Mouse (Mus musculus) CD4-positive, CD25-positive, alpha-beta regulatory T cell, adult 9 weeks (primary cell): ENCODE measurements around the gene Olfr1. TPM values are rescaled to one million over a fixed set of nuclear protein-coding genes. Genes with fewer than 3 reads are reported as not detected.

Experiments used
- polyA plus RNA-seq: library from polyadenylated mRNA; unstranded; fragments of 100-300 nt; shearing (Covaris generic); gene quantifications from one replicate; pipeline ENCODE4 v1.2.1, GENCODE M21; 2017

Olfr1 gene
- not detected for polyA plus RNA-seq

GRCm38 (mm10) chr11:73399514-73399913 is at the start of gene Olfr1:
Gene Olfr1 (minus strand): TSS chr11:73399614.

GRCm38 (mm10) chr11:73428377-73428776 is 29.0 kb upstream of the Olfr1 start, which contains the start of gene Olfr378:
Gene Olfr378 (minus strand): TSS chr11:73428477.

GRCm38 (mm10) chr11:73370946-73371345 is 28.5 kb downstream of the Olfr1 start, which contains the start of gene Olfr376:
Gene Olfr376 (plus strand): TSS chr11:73371246.

GRCm38 (mm10) chr11:73350483-73350882 is 48.9 kb downstream of the Olfr1 start, which contains the start of gene Olfr20:
Gene Olfr20 (plus strand): TSS chr11:73350783.

Other genes starting within 250 kb of the Olfr1 start
- not detected for gene P2rx5, start 239.2 kb downstream of the Olfr1 start, polyA plus RNA-seq
- 38.2 TPM for gene Emc6, start 222.6 kb downstream of the Olfr1 start, polyA plus RNA-seq
- gene Tax1bp3, start 222.5 kb downstream of the Olfr1 start, polyA plus RNA-seq: 33.1 TPM
- 17.8 TPM for gene Ctns, start 200.6 kb downstream of the Olfr1 start, polyA plus RNA-seq
- gene Shpk, start 200.2 kb downstream of the Olfr1 start, polyA plus RNA-seq: 11.7 TPM
- not detected for gene Trpv1, start 165.3 kb downstream of the Olfr1 start, polyA plus RNA-seq
- not detected for gene Trpv3, start 132.2 kb downstream of the Olfr1 start, polyA plus RNA-seq
- not detected for gene Aspa, start 70.0 kb downstream of the Olfr1 start, polyA plus RNA-seq
- not detected for gene Gm49340, start 69.9 kb downstream of the Olfr1 start, polyA plus RNA-seq
- gene Spata22, start 69.9 kb downstream of the Olfr1 start, polyA plus RNA-seq: not detected
- not detected for gene Olfr20, start 48.8 kb downstream of the Olfr1 start, polyA plus RNA-seq
- 0.29 TPM for gene Olfr376, start 28.4 kb downstream of the Olfr1 start, polyA plus RNA-seq
- not detected for gene Olfr378, start 28.9 kb upstream of the Olfr1 start, polyA plus RNA-seq
- gene Olfr380, start 57.9 kb upstream of the Olfr1 start, polyA plus RNA-seq: not detected
- not detected for gene Olfr381, start 92.0 kb upstream of the Olfr1 start, polyA plus RNA-seq
- not detected for gene Olfr382, start 117.6 kb upstream of the Olfr1 start, polyA plus RNA-seq
- gene Olfr385, start 193.4 kb upstream of the Olfr1 start, polyA plus RNA-seq: not detected
- not detected for gene Olfr384, start 199.0 kb upstream of the Olfr1 start, polyA plus RNA-seq